Mouse (Mus musculus) liver, adult 2 months (tissue): Measurements from ENCODE around the gene Ap1b1.

ENCODE experiments used
- CTCF ChIP-seq: fragments of 200-500 bp; IDR thresholded peaks from 2 replicates; pipeline ENCODE4 v1.5.1; 2011; ENCODE audit warnings: low read depth, low read length, control low read depth
- POLR2A ChIP-seq: fragments of 200-500 bp; IDR thresholded peaks from 2 replicates; pipeline ENCODE4 v1.6.1; 2011; ENCODE audit warnings: low read length, control low read depth; ENCODE audit not compliant: insufficient read depth; ENCODE audit errors: extremely low read depth

GRCm38 (mm10) chr11:4967549-4967948 is 19.1 kb upstream of the Ap1b1 start:
- TF ChIP-seq CTCF (no peak), POLR2A (no peak)
